Mouse (Mus musculus) hindbrain, embryonic 10.5 days (tissue): Measurements from ENCODE around the gene Rab11fip3. TPM values are rescaled to one million over a fixed set of nuclear protein-coding genes. Genes with fewer than 3 reads are reported as not detected.
A peak's percentile ranks its signal among the peaks of the same experiment; 100 is the strongest.
"Not testable (repeated sequence)": the region's sequence is repeated elsewhere in the genome, so short reads cannot be mapped to it uniquely, and the experiment has no call there.

Experiments
- DNase-seq: peaks from one replicate; pipeline ENCODE4 v3.0.0-alpha.2; 2017; ENCODE audit warnings: low spot score
- H3K27ac ChIP-seq: fragments of 300-500 bp; sonication (generic); 2 replicates; pipeline ENCODE4 v1.5.1; 2016; ENCODE audit warnings: mild to moderate bottlenecking, moderate library complexity
- H3K27me3 ChIP-seq: fragments of 300-500 bp; sonication (generic); 2 replicates; pipeline ENCODE4 v1.6.1; 2016; ENCODE audit warnings: mild to moderate bottlenecking; ENCODE audit not compliant: poor library complexity, insufficient read depth, severe bottlenecking
- H3K36me3 ChIP-seq: fragments of 300-500 bp; sonication (generic); 2 replicates; pipeline ENCODE4 v1.6.1; 2016; ENCODE audit warnings: mild to moderate bottlenecking, moderate library complexity
- H3K4me1 ChIP-seq: fragments of 300-500 bp; sonication (generic); replicated peaks from 2 replicates; pipeline ENCODE4 v1.6.1; 2016; ENCODE audit warnings: mild to moderate bottlenecking
- H3K4me3 ChIP-seq: fragments of 300-500 bp; sonication (generic); 2 replicates; pipeline ENCODE4 v1.5.1; 2016; ENCODE audit warnings: mild to moderate bottlenecking, moderate library complexity
- H3K9me3 ChIP-seq: fragments of 300-500 bp; sonication (generic); 2 replicates; pipeline ENCODE4 v1.6.1; 2016; ENCODE audit warnings: mild to moderate bottlenecking, moderate library complexity
- WGBS: fragments of 180-500 bp; shearing (Covaris S2); methylation state at CpG from one replicate; pipeline ENCODE4 v1.1.7; 2016; 5-methylcytosine and 5-hydroxymethylcytosine counted together
- polyA plus RNA-seq: library from polyadenylated mRNA; unstranded; fragments of >200 nt; fragmentation: Nextera tagmentation; extraction: Ambion mirVana; gene quantifications from 2 replicates; pipeline ENCODE4 v1.2.1, GENCODE M21; 2016

Gene Rab11fip3
- 24.7 and 30.9 TPM in 2 replicates for polyA plus RNA-seq

GRCm38 (mm10) chr17:26068831-26069739 is at the start of gene Rab11fip3:
TSS of gene Rab11fip3 (minus strand) at chr17:26069555.
- Histone ChIP-seq H3K27me3 (peaks cover 24% of the 10 kb centered on the region), H3K9me3 (no peaks in the 10 kb centered on the region), H3K27ac (peak within 1 kb of the TSS; percentile 95), H3K36me3 (peaks cover 26% of the 10 kb centered on the region), H3K4me1 (peaks cover 51% of the 10 kb centered on the region), H3K4me3 (peak within 1 kb of the TSS; percentile 97)
- under 1% methylated on average over 94 of the region's 94 CpGs for WGBS
- peak; percentile 92 for DNase-seq

GRCm38 (mm10) chr17:26116503-26117258 is 47.3 kb upstream of the Rab11fip3 start:
- peaks cover 76% of the 10 kb centered on the region for H3K27me3 ChIP-seq
- no peaks in the 10 kb centered on the region for H3K9me3 ChIP-seq
- no peaks in the 10 kb centered on the region for H3K36me3 ChIP-seq
- 88% methylated on average over 17 of the region's 17 CpGs for WGBS
- no peak overlapping the region for H3K4me3 ChIP-seq
- no peak for DNase-seq
- peaks cover 24% of the 10 kb centered on the region for H3K4me1 ChIP-seq
- H3K27ac ChIP-seq = no peak overlapping the region

GRCm38 (mm10) chr17:26115956-26116487 is 46.7 kb upstream of the Rab11fip3 start:
- H3K9me3 ChIP-seq = no peaks in the 10 kb centered on the region
- no peak overlapping the region for H3K27ac ChIP-seq
- peaks cover 29% of the 10 kb centered on the region for H3K4me1 ChIP-seq
- H3K4me3 ChIP-seq = no peak overlapping the region
- no peaks in the 10 kb centered on the region for H3K36me3 ChIP-seq
- H3K27me3 ChIP-seq = peaks cover 82% of the 10 kb centered on the region
- 40% methylated on average over 3 of the region's 3 CpGs for WGBS
- no peak for DNase-seq

GRCm38 (mm10) chr17:26115205-26115898 is 46.0 kb upstream of the Rab11fip3 start:
- Histone ChIP-seq H3K4me1 (peaks cover 33% of the 10 kb centered on the region), H3K36me3 (no peaks in the 10 kb centered on the region), H3K4me3 (no peak overlapping the region), H3K27ac (no peak overlapping the region), H3K27me3 (peaks cover 89% of the 10 kb centered on the region), H3K9me3 (no peaks in the 10 kb centered on the region)
- 84% methylated on average over 7 of the region's 7 CpGs for WGBS
- DNase-seq = no peak

GRCm38 (mm10) chr17:26114461-26114860 is 45.1 kb upstream of the Rab11fip3 start:
- H3K9me3 ChIP-seq, H3K36me3 ChIP-seq, H3K4me3 ChIP-seq, DNase-seq, H3K27ac ChIP-seq: not testable (repeated sequence)
- Histone ChIP-seq H3K4me1 (peaks cover 29% of the 10 kb centered on the region), H3K27me3 (peaks cover 89% of the 10 kb centered on the region)
- 67% methylated on average over 7 of the region's 7 CpGs for WGBS

GRCm38 (mm10) chr17:26114061-26114460 is 44.7 kb upstream of the Rab11fip3 start:
- DNase-seq = no peak
- Histone ChIP-seq H3K4me1 (peaks cover 29% of the 10 kb centered on the region), H3K9me3 (no peaks in the 10 kb centered on the region), H3K4me3 (peak overlapping the region; percentile 80), H3K27ac (no peak overlapping the region), H3K27me3 (peaks cover 85% of the 10 kb centered on the region), H3K36me3 (no peaks in the 10 kb centered on the region)
- WGBS = 15% methylated on average over 8 of the region's 8 CpGs

- DNase-seq = peak; percentile 75
- no peaks in the 10 kb centered on the region for H3K9me3 ChIP-seq
- peaks cover 29% of the 10 kb centered on the region for H3K4me1 ChIP-seq
- peaks cover 81% of the 10 kb centered on the region for H3K27me3 ChIP-seq
- H3K36me3 ChIP-seq = no peaks in the 10 kb centered on the region
- WGBS = under 1% methylated on average over 75 of the region's 75 CpGs
- peak within 1 kb of the TSS; percentile 85 for H3K27ac ChIP-seq
- H3K4me3 ChIP-seq = peak within 1 kb of the TSS; percentile 80
Observed at GRCm38 (mm10) chr17:26113181-26113948, 44.0 kb upstream of the Rab11fip3 start, which contains the start of gene Tmem8. TSS of gene Tmem8 (plus strand) at chr17:26113299.

GRCm38 (mm10) chr17:26112751-26113150 is 43.4 kb upstream of the Rab11fip3 start:
- peak overlapping the region; percentile 80 for H3K4me3 ChIP-seq
- no peaks in the 10 kb centered on the region for H3K36me3 ChIP-seq
- peaks cover 29% of the 10 kb centered on the region for H3K4me1 ChIP-seq
- DNase-seq = no peak
- H3K27me3 ChIP-seq = peaks cover 78% of the 10 kb centered on the region
- 19% methylated on average over 14 of the region's 14 CpGs for WGBS
- H3K9me3 ChIP-seq = no peaks in the 10 kb centered on the region
- peak overlapping the region; percentile 85 for H3K27ac ChIP-seq

GRCm38 (mm10) chr17:26111722-26112121 is 42.4 kb upstream of the Rab11fip3 start:
- Histone ChIP-seq H3K4me1 (peaks cover 29% of the 10 kb centered on the region), H3K9me3 (no peaks in the 10 kb centered on the region), H3K27me3 (peaks cover 67% of the 10 kb centered on the region), H3K4me3 (no peak overlapping the region), H3K36me3 (no peaks in the 10 kb centered on the region), H3K27ac (no peak overlapping the region)
- WGBS = 17% methylated on average over 4 of the region's 4 CpGs
- DNase-seq = no peak

GRCm38 (mm10) chr17:26111024-26111423 is 41.7 kb upstream of the Rab11fip3 start:
- H3K9me3 ChIP-seq = no peaks in the 10 kb centered on the region
- H3K27ac ChIP-seq = peak overlapping the region; percentile 17
- H3K4me1 ChIP-seq = peaks cover 29% of the 10 kb centered on the region
- WGBS = 1% methylated on average over 4 of the region's 4 CpGs
- H3K4me3 ChIP-seq = peak overlapping the region; percentile 16; the same call in 1 of the 2 replicates
- H3K36me3 ChIP-seq = no peaks in the 10 kb centered on the region
- H3K27me3 ChIP-seq = peaks cover 60% of the 10 kb centered on the region
- DNase-seq = peak; percentile 29

- H3K4me1 ChIP-seq = peaks cover 29% of the 10 kb centered on the region
- no peak for DNase-seq
- 20% methylated on average over 4 of the region's 4 CpGs for WGBS
- H3K36me3 ChIP-seq = no peaks in the 10 kb centered on the region
- H3K9me3 ChIP-seq = no peaks in the 10 kb centered on the region
- no peak overlapping the region for H3K27ac ChIP-seq
- no peak overlapping the region for H3K4me3 ChIP-seq
- H3K27me3 ChIP-seq = peaks cover 52% of the 10 kb centered on the region
Observed at GRCm38 (mm10) chr17:26110156-26110555, 40.8 kb upstream of the Rab11fip3 start.
